Mouse (Mus musculus): ENCODE measurements at regions not wholly inside any gene's neighbourhood (a gene's known extent, or its start where the extent isn't known, plus 50 kb on each side); places are given as distances from the start of the nearest gene placed in this dataset.

GRCm38 (mm10) chr9:46633952-46634351 is 314.2 kb upstream of the 4931429L15Rik start:
- no peak for DNase-seq (ENCODE audit: low read depth, low spot score)

- no peak for DNase-seq (ENCODE audit: low read depth, low spot score)
Measured at GRCm38 (mm10) chr9:46632576-46632975, 312.8 kb upstream of the 4931429L15Rik start.

- no peak for DNase-seq (ENCODE audit: low read depth, low spot score)
Measured at GRCm38 (mm10) chr9:46622255-46622654, 302.5 kb upstream of the 4931429L15Rik start.

- DNase-seq (ENCODE audit: low read depth, low spot score): no peak
Measured at GRCm38 (mm10) chr9:46621851-46622250, 302.1 kb upstream of the 4931429L15Rik start.

GRCm38 (mm10) chr9:46610101-46611005 is 290.6 kb upstream of the 4931429L15Rik start:
- DNase-seq (ENCODE audit: low read depth, low spot score): no peak

GRCm38 (mm10) chr9:46608695-46609094 is 288.9 kb upstream of the 4931429L15Rik start:
- no peak for DNase-seq (ENCODE audit: low read depth, low spot score)

- no peak for DNase-seq (ENCODE audit: low read depth, low spot score)
Measured at GRCm38 (mm10) chr9:46600803-46601202, 281.0 kb upstream of the 4931429L15Rik start.

- peak; percentile 30 for DNase-seq (ENCODE audit: low read depth, low spot score)
Measured at GRCm38 (mm10) chr9:46599931-46600708, 280.3 kb upstream of the 4931429L15Rik start.

- no peak for DNase-seq (ENCODE audit: low read depth, low spot score)
Measured at GRCm38 (mm10) chr9:46598518-46598917, 278.7 kb upstream of the 4931429L15Rik start.

GRCm38 (mm10) chr9:46593444-46593843 is 273.7 kb upstream of the 4931429L15Rik start:
- DNase-seq (ENCODE audit: low read depth, low spot score): no peak

GRCm38 (mm10) chr9:46592908-46593307 is 273.1 kb upstream of the 4931429L15Rik start:
- no peak for DNase-seq (ENCODE audit: low read depth, low spot score)

GRCm38 (mm10) chr9:46586818-46587217 is 267.0 kb upstream of the 4931429L15Rik start:
- DNase-seq (ENCODE audit: low read depth, low spot score): no peak

- DNase-seq (ENCODE audit: low read depth, low spot score): no peak
Measured at GRCm38 (mm10) chr9:46581844-46582243, 262.1 kb upstream of the 4931429L15Rik start.

GRCm38 (mm10) chr9:46562301-46562700 is 242.5 kb upstream of the 4931429L15Rik start:
- no peak for DNase-seq (ENCODE audit: low read depth, low spot score)

GRCm38 (mm10) chr9:46558481-46558880 is 238.7 kb upstream of the 4931429L15Rik start:
- no peak for DNase-seq (ENCODE audit: low read depth, low spot score)

- no peak for DNase-seq (ENCODE audit: low read depth, low spot score)
Measured at GRCm38 (mm10) chr9:46557781-46558180, 238.0 kb upstream of the 4931429L15Rik start.

- DNase-seq (ENCODE audit: low read depth, low spot score): no peak
Measured at GRCm38 (mm10) chr9:46555156-46555555, 235.4 kb upstream of the 4931429L15Rik start.

GRCm38 (mm10) chr9:46554586-46555152 is 234.9 kb upstream of the 4931429L15Rik start:
- no peak for DNase-seq (ENCODE audit: low read depth, low spot score)

GRCm38 (mm10) chr9:46549416-46549815 is 229.6 kb upstream of the 4931429L15Rik start:
- DNase-seq (ENCODE audit: low read depth, low spot score): no peak

GRCm38 (mm10) chr9:46544326-46544725 is 224.5 kb upstream of the 4931429L15Rik start:
- DNase-seq (ENCODE audit: low read depth, low spot score): no peak

- no peak for DNase-seq (ENCODE audit: low read depth, low spot score)
Measured at GRCm38 (mm10) chr9:46541001-46541400, 221.2 kb upstream of the 4931429L15Rik start.

- DNase-seq (ENCODE audit: low read depth, low spot score): no peak
Measured at GRCm38 (mm10) chr9:46538616-46539015, 218.8 kb upstream of the 4931429L15Rik start.
